Comparison of ENCODE assay signal across 8 mouse cellular contexts in genomic region chr16:65533315-65533999, GRCm38 (mm10). TPM values are rescaled to one million over a fixed set of nuclear protein-coding genes. Genes with fewer than 3 reads are reported as not detected.
A peak's percentile ranks its signal among the peaks of the same experiment; 100 is the strongest.
DNase-seq lines count a peak whose midpoint lies in the region; ATAC-seq and TF ChIP-seq lines count a peak whose summit lies in the region.
"Had no signal": no experiment of that assay in that cellular context is flagged by ENCODE, and none has a peak within 500 bp of the region (broad histone marks: within the 10 kb centered on the region; RNA-seq: fewer than 3 reads in every experiment).

No protein-coding gene starts in this region.

- no peak for ATAC-seq in lung, embryonic 14.5 days (ENCODE audit: insufficient read depth)
- peak; percentile 76 for ATAC-seq in Patski

- no peak overlapping the region for H3K27ac ChIP-seq in lung, embryonic 14.5 days (ENCODE audit: low read depth)
- H3K27ac ChIP-seq in cortical plate, adult 2 months (ENCODE audit: insufficient read depth, low read length) = no peak overlapping the region
- H3K27ac ChIP-seq: hindbrain, embryonic 15.5 days had no signal

- no peaks in the 10 kb centered on the region for H3K4me1 ChIP-seq in lung, embryonic 14.5 days (ENCODE audit: insufficient read depth)
- H3K4me1 ChIP-seq in cortical plate, adult 2 months (ENCODE audit: control insufficient read depth, insufficient read depth, low read length) = no peaks in the 10 kb centered on the region; the same call in 1 of the 2 replicates
- H3K4me1 ChIP-seq: hindbrain, embryonic 15.5 days had no signal

- POLR2A ChIA-PET in Patski (lab: Charles Lee) = no interaction called here

- WGBS in lung, embryonic 14.5 days = 25% methylated on average over 12 of the region's 12 CpGs

- H3K9me3 ChIP-seq in lung, embryonic 14.5 days (ENCODE audit: low read depth, low read length) = no peaks in the 10 kb centered on the region
- H3K9me3 ChIP-seq: hindbrain, embryonic 15.5 days had no signal

- intact Hi-C loops in left cerebral cortex, postnatal 4 days (cut with DNase I) = no loop called here

- H3K4me2 ChIP-seq in lung, embryonic 14.5 days = no peak overlapping the region
- H3K4me2 ChIP-seq: hindbrain, embryonic 15.5 days had no signal

- no peaks in the 10 kb centered on the region for H3K36me3 ChIP-seq in lung, embryonic 14.5 days (ENCODE audit: insufficient read depth)
- H3K36me3 ChIP-seq: hindbrain, embryonic 15.5 days had no signal

- H3K4me3 ChIP-seq in lung, embryonic 14.5 days (ENCODE audit: low read depth, low read length) = no peak overlapping the region
- no peak overlapping the region for H3K4me3 ChIP-seq in cortical plate, adult 2 months (ENCODE audit: insufficient read depth, low read length)
- H3K4me3 ChIP-seq: hindbrain, embryonic 15.5 days had no signal

- no peak for TF ChIP-seq POLR2A in cortical plate, adult 2 months (IDR thresholded peaks at IDR 0.05; ENCODE audit: extremely low read depth, insufficient read depth, low read length)

- CTCF ChIA-PET in Patski (lab: Charles Lee) = no interaction called here

- H3K9ac ChIP-seq in lung, embryonic 14.5 days = no peak overlapping the region
- H3K9ac ChIP-seq: hindbrain, embryonic 15.5 days had no signal

- peak; percentile 83 for DNase-seq in lung, embryonic 14.5 days
- DNase-seq in lung, postnatal 25 days (ENCODE audit: low spot score) = no peak
- DNase-seq in Patski (ENCODE audit: low read depth, low spot score) = no peak
- peak; percentile 47 for DNase-seq in heart, postnatal 4 days
- peak; percentile 47 for DNase-seq in left cerebral cortex, postnatal 4 days
- DNase-seq in right cerebral cortex, postnatal 10 days (ENCODE audit: low spot score in 2 of 2) = peak; percentile 63 to 74

- in situ Hi-C loops in Patski (cut with MboI; ENCODE audit: low pct_unique_long_range_greater_than_20kb) = no loop called here

- TF ChIP-seq CTCF in lung, embryonic 14.5 days (IDR thresholded peaks at IDR 0.05; ENCODE audit: low read depth) = peak; percentile 66
- TF ChIP-seq CTCF in Patski (IDR thresholded peaks at IDR 0.05) = peak; percentile 73
- peak; percentile 43; the same call in 1 of the 2 replicates for TF ChIP-seq CTCF in cortical plate, adult 2 months (IDR thresholded peaks at IDR 0.05; ENCODE audit: extremely low read depth, insufficient read depth, low read length)

- no peaks in the 10 kb centered on the region for H3K27me3 ChIP-seq in lung, embryonic 14.5 days (ENCODE audit: insufficient read depth, low read length)
- H3K27me3 ChIP-seq in Patski = no peaks in the 10 kb centered on the region
- H3K27me3 ChIP-seq: hindbrain, embryonic 15.5 days had no signal

RNA-seq across cellular contexts. Expression of gene Pou1f1, which starts 13.1 kb away (rescaled TPM):
- polyA plus RNA-seq in lung, embryonic 14.5 days (2014; fragmentation: Nextera tagmentation; extraction: Ambion mirVana) = not detected in 2 replicates
- not detected for polyA plus RNA-seq in Patski (2021)
- not detected in 2 replicates for polyA plus RNA-seq in cortical plate, adult 2 months (2012; rRNA removed)
- not detected for total RNA-seq in heart, postnatal 4 days (2021)
- not detected for total RNA-seq in left cerebral cortex, postnatal 4 days (2021)

RNA-seq across cellular contexts. Expression of gene Chmp2b, which starts 29.1 kb away (rescaled TPM):
- 79.5 and 81.6 TPM in 2 replicates for polyA plus RNA-seq in lung, embryonic 14.5 days (2014; fragmentation: Nextera tagmentation; extraction: Ambion mirVana)
- polyA plus RNA-seq in Patski (2021) = 74.0 TPM
- 45.0 and 46.2 TPM in 2 replicates for polyA plus RNA-seq in cortical plate, adult 2 months (2012; rRNA removed)
- total RNA-seq in heart, postnatal 4 days (2021) = 10 to 100 TPM; 46.6 to 48.4 TPM
- 10 to 100 TPM; 90.4 to 93.1 TPM for total RNA-seq in left cerebral cortex, postnatal 4 days (2021)

Comparison
In these comparisons a context has a peak if more than half of its experiments do, and no peak if none do; other contexts are left out.
1. DNase-seq: peak in lung, embryonic 14.5 days (single experiment), heart, postnatal 4 days (single experiment), left cerebral cortex, postnatal 4 days (single experiment) and right cerebral cortex, postnatal 10 days (2 of 2); none in lung, postnatal 25 days (single experiment) and Patski (single experiment).
2. Peak in every context shown above with its lines, with median percentiles within 50 percentile points of each other: CTCF ChIP-seq.